Mouse (Mus musculus): ENCODE measurements around the gene Bloc1s5.
"Not testable (repeated sequence)": the region's sequence is repeated elsewhere in the genome, so short reads cannot be mapped to it uniquely, and the experiment has no call there.

The Bloc1s5 gene

GRCm38 (mm10) chr13:38634800-38635269 is at the start of gene Bloc1s5:
TSS of gene Bloc1s5 (minus strand) at chr13:38635109.
- peak; percentile 97 for DNase-seq

GRCm38 (mm10) chr13:38672336-38672735 is 37.4 kb upstream of the Bloc1s5 start:
- DNase-seq: no peak

DNA sequence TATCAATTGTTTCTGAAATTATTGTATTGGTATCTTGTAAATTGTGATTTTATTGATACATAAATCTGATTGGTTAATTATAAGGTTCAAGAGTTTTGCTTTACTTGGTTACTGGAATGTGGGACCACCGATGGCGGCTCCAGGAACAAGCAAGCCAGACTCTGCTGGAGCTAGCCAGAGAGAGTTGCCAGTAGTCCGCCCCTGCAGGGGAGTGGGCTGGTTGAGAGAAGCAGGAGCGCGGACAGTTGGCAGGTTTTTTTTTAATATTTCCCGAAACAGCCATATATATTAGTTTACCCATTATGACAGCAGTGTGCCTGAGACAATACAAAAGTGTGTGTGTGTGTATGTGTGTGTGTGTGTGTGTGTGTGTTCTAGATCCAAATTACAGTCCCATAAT is 36.5 kb upstream of the Bloc1s5 start:
- DNase-seq: not testable (repeated sequence)

DNA sequence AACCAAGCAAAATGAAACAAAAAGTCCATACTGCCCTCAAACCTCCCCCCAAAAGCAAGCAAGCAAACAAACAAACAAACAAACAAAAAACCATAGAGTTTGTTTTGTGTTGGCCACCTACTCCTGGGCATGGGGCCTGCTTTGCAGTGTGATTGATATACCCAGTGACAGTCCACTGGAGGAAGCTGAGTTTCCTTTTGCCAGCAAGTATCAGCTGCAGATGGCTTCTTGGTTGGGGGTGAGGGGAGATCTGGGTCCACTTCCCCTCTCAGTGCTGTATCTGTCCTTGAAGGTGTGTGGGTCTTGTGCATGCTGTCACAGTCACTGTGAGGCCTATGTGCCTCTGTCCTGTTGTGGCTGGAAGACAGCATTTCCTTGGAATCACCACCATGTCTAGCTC is 35.1 kb upstream of the Bloc1s5 start:
- DNase-seq: no peak

- DNase-seq: peak; percentile 73
Observed at GRCm38 (mm10) chr13:38668514-38668913, 33.6 kb upstream of the Bloc1s5 start.

DNA sequence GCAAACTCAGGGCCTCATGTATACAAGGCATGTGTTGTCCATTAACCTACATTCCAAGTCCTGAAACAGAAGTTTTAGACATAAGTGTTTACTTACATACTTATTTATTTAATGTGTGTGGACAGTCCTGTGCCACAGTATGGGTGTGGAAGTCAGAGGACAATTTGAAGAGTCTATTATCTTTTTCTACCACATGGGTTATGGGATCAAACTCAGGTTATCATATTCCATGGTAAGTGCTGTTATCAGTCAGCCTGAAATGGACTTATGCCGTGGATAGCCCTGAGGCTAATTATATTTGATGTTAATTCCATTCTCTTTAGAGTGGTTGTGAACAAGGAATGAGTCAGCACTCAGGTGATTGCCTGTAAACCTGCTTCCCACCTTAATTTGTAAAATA is 29.8 kb upstream of the Bloc1s5 start:
- no peak for DNase-seq

- DNase-seq: no peak
Observed at GRCm38 (mm10) chr13:38659524-38660136, 24.7 kb upstream of the Bloc1s5 start.

DNA sequence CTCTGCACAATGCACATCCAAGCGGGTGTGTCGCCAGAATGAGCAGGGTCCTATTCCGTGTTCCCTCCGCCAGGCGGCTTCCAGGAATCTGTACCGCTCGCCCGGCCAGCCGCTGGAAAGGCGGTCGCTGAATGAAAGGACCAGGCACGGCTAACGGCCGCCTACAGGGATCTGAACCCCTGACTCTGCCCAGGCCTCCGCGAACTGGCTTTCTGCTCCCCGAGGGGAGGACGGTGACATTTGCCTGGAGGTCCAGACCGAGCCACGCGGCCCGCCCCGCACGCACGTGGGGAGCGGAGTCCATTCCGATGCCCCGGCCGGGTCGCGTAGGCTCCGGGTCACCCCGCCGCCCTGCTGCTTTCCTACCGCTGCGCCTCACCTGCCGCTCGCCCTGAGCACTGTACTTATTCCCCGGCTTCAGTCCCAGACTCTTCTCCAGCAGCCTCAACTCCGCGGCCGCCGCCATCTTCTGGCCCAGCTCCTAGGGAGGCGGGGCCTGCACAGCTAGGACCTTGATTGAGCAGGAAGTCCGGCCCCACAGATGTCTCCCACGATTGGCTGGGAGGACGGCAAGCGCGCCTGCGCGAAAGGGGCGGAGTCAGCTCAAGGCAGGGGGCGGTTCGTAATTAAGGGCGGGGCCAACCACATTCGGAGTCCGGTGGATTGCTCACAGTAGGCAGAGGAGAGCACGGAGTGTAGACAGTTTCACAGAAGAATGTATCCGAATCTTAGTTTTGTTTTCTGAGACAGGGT is 23.8 kb upstream of the Bloc1s5 start, which contains the start of gene Eef1e1:
Eef1e1 (minus strand) TSS at position 531 of the 753 bp plus-strand sequence.
- DNase-seq: peak; percentile 95

GRCm38 (mm10) chr13:38657865-38658264 is 23.0 kb upstream of the Bloc1s5 start:
- DNase-seq: no peak

DNA sequence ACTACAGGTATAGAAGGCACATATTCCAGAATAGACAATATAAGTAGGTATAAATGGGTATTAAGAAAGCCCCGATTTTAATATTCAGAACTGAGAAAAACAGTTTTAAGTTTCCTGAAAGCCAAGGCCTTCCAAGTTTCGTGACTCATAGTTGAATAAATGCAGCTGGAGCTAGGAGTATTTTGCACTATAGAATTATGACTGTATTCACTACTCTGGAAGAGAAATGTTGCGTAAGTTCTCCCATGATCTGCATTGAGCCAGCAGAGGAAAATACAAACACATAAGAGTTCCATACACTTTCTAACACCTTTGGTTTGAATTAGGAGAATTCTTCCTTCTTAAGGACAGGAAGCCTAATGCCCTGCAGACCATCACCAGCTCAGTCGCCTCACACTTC is 15.4 kb upstream of the Bloc1s5 start:
- DNase-seq: no peak

DNA sequence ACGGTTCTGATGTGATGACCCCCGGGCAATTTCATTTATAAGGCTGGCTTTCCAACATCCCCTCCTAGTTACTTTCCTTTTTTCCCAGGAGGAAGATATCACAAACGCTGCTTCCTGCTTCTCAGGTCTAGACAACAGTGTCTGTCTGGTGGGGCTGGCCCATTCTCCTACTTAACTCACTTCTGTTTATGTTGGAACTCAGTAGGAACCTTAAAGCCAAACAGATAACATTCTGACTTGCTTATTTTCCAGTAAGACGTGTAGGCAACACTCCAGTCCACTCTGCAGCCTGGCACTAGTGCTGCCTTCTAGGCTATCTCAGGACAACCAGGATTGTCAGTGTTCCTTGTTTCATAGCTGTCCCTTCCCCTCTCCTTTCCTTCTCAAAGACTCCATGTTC is 14.2 kb upstream of the Bloc1s5 start:
- peak; percentile 60 for DNase-seq

DNA sequence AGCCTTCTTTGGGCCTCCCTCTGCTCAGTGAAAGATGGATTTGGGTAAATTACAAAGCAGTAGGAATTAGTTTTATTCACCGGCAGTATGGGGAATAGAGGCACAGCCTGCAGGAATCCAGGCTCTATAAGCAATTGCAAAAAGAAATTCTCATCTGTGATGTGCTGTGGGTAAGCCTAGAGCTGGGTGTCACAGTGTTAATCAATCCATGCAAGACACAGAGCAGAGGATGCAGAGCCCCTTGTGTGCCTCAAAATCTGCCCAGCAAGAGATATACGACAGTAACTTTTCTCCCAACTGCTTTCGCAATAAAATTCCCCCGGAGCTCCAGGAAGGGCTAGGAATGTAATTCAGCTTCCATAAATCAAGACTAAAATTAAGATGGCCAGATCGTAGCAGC is 6.5 kb upstream of the Bloc1s5 start:
- no peak for DNase-seq

DNA sequence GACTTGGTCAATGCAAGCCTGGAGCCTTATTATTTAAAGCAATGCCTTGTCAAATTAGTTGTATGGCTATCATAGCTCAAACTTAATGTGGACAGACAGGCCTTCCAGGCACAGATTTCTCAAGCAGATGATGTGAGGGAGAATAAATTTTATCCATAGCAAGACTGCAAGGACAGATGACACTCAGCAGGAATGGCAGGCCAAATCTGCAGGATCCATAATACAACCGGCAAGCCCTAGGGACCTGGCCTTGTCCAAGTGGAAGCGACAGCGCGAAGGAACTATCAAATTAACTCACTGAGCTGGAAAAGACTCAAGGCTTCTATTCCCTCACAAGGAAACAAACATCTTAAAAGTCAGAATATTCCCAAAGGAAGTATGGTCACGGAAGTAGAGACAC is 6.1 kb upstream of the Bloc1s5 start:
- DNase-seq: no peak

GRCm38 (mm10) chr13:38638694-38639093 is 3.8 kb upstream of the Bloc1s5 start:
- DNase-seq: no peak

DNA sequence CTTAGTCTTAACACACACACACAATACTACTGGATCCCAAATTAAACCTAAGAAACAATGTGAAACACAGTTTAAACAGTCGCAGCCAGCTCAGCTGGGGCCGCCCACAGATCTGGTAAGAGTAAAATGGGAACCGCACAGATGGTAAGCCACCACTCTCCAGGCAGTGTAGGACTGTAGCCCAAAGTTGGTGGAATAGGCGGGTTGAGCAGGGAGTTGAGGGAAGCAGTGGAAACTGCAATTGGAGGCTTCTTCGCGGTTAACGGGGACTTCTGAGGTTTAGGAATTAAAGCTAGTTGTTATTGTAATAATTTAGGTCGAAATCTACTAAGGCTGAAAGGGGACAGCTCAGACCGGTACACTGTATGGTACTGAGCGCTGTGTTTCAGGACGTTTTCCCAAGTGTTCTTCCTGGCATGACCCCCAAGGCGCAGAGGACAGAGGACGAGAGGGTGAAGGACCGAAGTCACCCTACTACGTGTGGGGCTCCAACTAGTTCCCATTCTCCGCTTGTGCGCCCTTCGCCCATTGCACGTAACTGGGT is 581 bp downstream of the Bloc1s5 start:
- DNase-seq: no peak

DNA sequence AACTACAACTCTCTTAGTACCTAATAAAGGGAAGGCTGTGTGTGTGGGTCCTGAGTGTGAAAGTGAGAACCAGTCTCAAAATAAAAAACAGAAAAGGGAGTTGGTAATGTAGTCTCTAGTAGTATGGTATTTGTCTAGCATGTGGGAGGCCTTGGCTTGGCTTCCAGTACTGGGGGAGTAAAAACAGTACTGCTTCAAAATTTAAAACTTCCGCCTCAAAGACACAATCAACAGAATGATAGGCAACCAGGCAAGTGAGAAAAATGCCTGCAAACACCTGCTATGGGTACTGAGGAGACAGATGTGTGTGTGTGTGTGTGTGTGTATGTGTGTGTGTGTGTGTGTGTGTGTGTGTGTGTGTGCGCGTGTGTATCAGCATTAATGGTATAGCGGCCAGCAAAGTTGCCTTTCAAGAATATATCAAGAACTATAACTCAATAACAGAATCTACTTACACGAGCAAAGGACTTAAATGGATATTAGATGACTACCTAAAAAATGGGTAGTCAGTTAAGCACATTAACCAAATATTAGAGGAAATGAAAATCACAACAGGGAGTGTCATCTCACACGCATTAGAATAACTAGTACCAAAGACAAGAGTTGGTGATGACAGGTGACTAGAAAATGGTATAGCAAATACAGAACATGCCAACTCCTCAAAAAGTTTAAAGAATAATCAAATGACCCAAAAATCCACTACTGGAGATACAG is 1.5 kb downstream of the Bloc1s5 start:
- no peak for DNase-seq

- no peak for DNase-seq
Observed at GRCm38 (mm10) chr13:38632556-38632955, 2.4 kb downstream of the Bloc1s5 start.

GRCm38 (mm10) chr13:38626229-38626525 is 8.7 kb downstream of the Bloc1s5 start:
- no peak for DNase-seq

DNA sequence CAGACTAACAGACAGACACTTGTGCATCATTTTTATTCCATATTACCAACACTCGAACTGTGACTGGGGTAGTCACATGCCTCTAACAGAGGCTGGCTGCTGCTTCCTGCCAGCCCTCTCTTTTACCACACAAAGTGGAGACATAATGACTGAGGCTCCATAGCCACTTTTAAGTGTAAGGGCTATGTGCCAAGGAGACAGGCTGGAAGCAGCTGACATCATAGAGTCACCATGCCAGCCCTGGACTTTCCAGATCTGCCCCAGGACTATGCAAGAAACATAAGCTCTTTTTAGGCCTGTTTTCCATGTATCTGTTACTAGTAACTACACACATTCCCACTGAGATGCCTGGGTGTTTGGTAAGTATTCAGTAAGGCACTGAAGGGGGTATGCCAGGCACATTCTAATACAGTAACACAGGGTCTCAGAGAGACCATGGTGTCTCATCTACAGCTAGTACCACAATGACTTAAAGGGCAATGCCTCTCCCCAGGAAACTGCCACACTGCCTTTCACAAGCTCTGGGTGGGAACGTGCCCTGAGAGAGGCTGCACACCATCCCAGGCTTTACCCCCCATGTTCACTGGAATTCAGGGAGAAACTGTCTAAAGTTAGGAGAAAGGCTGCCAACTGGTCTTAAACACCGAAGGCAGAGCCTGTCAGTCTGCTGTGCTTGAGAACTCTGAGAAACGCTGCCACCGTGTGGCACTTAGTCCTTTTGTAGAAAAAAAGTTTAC is 9.2 kb downstream of the Bloc1s5 start:
- peak; percentile 76 for DNase-seq

- DNase-seq: no peak
Observed at GRCm38 (mm10) chr13:38624292-38624902, 10.5 kb downstream of the Bloc1s5 start.

- DNase-seq: no peak
Observed at GRCm38 (mm10) chr13:38623296-38623695, 11.6 kb downstream of the Bloc1s5 start.

DNA sequence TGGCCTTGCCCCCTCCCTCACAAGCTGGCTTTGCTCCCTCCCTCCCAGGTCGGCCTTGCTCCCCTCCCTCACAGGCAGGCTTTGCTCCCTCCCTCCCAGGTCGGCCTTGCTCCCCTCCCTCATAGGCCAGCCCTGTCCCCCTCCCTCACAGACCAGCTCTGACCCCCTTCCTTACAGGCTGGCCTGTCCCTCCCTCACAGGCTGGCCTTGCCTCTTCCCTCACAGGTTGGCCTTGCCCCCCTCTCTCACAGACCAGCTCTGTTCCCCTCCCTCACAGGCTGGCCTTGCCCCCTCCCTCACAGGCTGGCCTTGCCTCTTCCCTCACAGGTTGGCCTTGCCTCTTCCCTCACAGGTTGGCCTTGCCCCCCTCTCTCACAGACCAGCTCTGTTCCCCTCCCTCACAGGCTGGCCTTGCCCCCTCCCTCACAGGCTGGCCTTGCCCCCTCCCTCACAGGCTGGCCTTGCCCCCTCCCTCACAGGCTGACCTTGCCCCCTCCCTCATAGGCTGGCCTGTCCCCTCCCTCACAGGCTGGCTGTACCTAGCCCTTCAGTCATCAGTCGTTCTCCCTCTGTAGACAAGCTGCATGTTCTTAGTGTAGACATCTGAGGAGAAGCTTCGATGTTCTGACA is 16.8 kb downstream of the Bloc1s5 start:
- not testable (repeated sequence) for DNase-seq
